Comparison of ENCODE assay signal across 9 mouse cellular contexts in genomic region chr7:27605499-27606285, GRCm38 (mm10). TPM values are rescaled to one million over a fixed set of nuclear protein-coding genes. Genes with fewer than 3 reads are reported as not detected.
A peak's percentile ranks its signal among the peaks of the same experiment; 100 is the strongest.
DNase-seq lines count a peak whose midpoint lies in the region; ATAC-seq and TF ChIP-seq lines count a peak whose summit lies in the region.
"Had no signal": no experiment of that assay in that cellular context is flagged by ENCODE, and none has a peak within 500 bp of the region (broad histone marks: within the 10 kb centered on the region; RNA-seq: fewer than 3 reads in every experiment).

No protein-coding gene starts in this region.

- H3K9me3 ChIP-seq in heart, embryonic 10.5 days: no peaks in the 10 kb centered on the region
- no peaks in the 10 kb centered on the region for H3K9me3 ChIP-seq in stomach, embryonic 15.5 days
- H3K9me3 ChIP-seq: G1E had no signal

- peak; percentile 74 to 86 for DNase-seq in left cerebral cortex, adult 18-20 months (ENCODE audit: low spot score in 2 of 2)
- no peak for DNase-seq in left cerebral cortex, adult 11 months (ENCODE audit: low spot score)
- DNase-seq in heart, embryonic 10.5 days (ENCODE audit: low spot score): peak; percentile 88
- peak; percentile 59 to 74 for DNase-seq in left cerebral cortex, postnatal 10 days (ENCODE audit: extremely low spot score in 1 of 2, low spot score in 2 of 2)
- DNase-seq in lung, postnatal 36 days: peak; percentile 79
- DNase-seq in thymus, postnatal 10 days (ENCODE audit: low spot score in 2 of 2): no peak

- peak; percentile 49; the same call in 1 of the 2 replicates for TF ChIP-seq POLR2A in cortical plate, adult 2 months (IDR thresholded peaks at IDR 0.05; ENCODE audit: extremely low read depth, insufficient read depth, low read length)

- peak overlapping the region; percentile 89 for H3K27ac ChIP-seq in cortical plate, adult 2 months (ENCODE audit: insufficient read depth, low read length)
- peak overlapping the region; percentile 84 for H3K27ac ChIP-seq in heart, embryonic 10.5 days
- H3K27ac ChIP-seq in stomach, embryonic 15.5 days: peak overlapping the region; percentile 48; the same call in 1 of the 2 replicates

- H3K27me3 ChIP-seq in heart, embryonic 10.5 days (ENCODE audit: insufficient read depth, poor library complexity, severe bottlenecking): no peaks in the 10 kb centered on the region
- no peaks in the 10 kb centered on the region for H3K27me3 ChIP-seq in stomach, embryonic 15.5 days (replicated peaks)

- no peak overlapping the region for H3K9ac ChIP-seq in stomach, embryonic 15.5 days

- 42% methylated on average over 9 of the region's 9 CpGs for WGBS in heart, embryonic 10.5 days
- WGBS in stomach, embryonic 15.5 days: 56% methylated on average over 9 of the region's 9 CpGs

- H3K4me1 ChIP-seq in cortical plate, adult 2 months (ENCODE audit: control insufficient read depth, insufficient read depth, low read length): peaks cover 40% of the 10 kb centered on the region
- peaks cover 86% of the 10 kb centered on the region for H3K4me1 ChIP-seq in heart, embryonic 10.5 days
- H3K4me1 ChIP-seq in stomach, embryonic 15.5 days: peaks cover 33% of the 10 kb centered on the region

- TF ChIP-seq CTCF in cortical plate, adult 2 months (IDR thresholded peaks at IDR 0.05; ENCODE audit: extremely low read depth, insufficient read depth, low read length): no peak

- H3K36me3 ChIP-seq in heart, embryonic 10.5 days: peaks cover 18% of the 10 kb centered on the region
- H3K36me3 ChIP-seq in stomach, embryonic 15.5 days: peaks cover 17% of the 10 kb centered on the region

- intact Hi-C loops in left cerebral cortex, postnatal 10 days (cut with DNase I): no loop called here

- no peak overlapping the region for H3K4me2 ChIP-seq in stomach, embryonic 15.5 days

- no peak overlapping the region for H3K4me3 ChIP-seq in cortical plate, adult 2 months (ENCODE audit: insufficient read depth, low read length)
- peak overlapping the region; percentile 29 for H3K4me3 ChIP-seq in heart, embryonic 10.5 days
- no peak overlapping the region for H3K4me3 ChIP-seq in stomach, embryonic 15.5 days (replicated peaks)

- no peak for ATAC-seq in stomach, embryonic 15.5 days (ENCODE audit: insufficient read depth, low FRiP score, low read depth)

RNA-seq across cellular contexts. Expression of gene Akt2, which starts 14.3 kb away (rescaled TPM):
- 100 to 1,000 TPM; 103 to 113 TPM for total RNA-seq in left cerebral cortex, adult 18-20 months (2021)
- polyA plus RNA-seq in cortical plate, adult 2 months (2012; rRNA removed): 144 and 161 TPM in 2 replicates
- polyA plus RNA-seq in heart, embryonic 10.5 days (2016; fragmentation: Nextera tagmentation; extraction: Ambion mirVana): 94.8 and 106 TPM in 2 replicates
- total RNA-seq in left cerebral cortex, postnatal 10 days (2021): 100 to 1,000 TPM in 1 of 2 experiments, 10 to 100 TPM in 1; 92.2 to 103 TPM
- polyA plus RNA-seq in stomach, embryonic 15.5 days (2015; fragmentation: Nextera tagmentation; extraction: Ambion mirVana): 77.7 and 82.3 TPM in 2 replicates

RNA-seq across cellular contexts. Expression of gene Ttc9b, which starts 48.0 kb away (rescaled TPM):
- 10 to 100 TPM; 88.9 to 93.4 TPM for total RNA-seq in left cerebral cortex, adult 18-20 months (2021)
- 188 and 192 TPM in 2 replicates for polyA plus RNA-seq in cortical plate, adult 2 months (2012; rRNA removed)
- polyA plus RNA-seq in heart, embryonic 10.5 days (2016; fragmentation: Nextera tagmentation; extraction: Ambion mirVana): not detected in 2 replicates
- total RNA-seq in left cerebral cortex, postnatal 10 days (2021): 100 to 1,000 TPM; 139 to 145 TPM
- 1.6 and 1.8 TPM in 2 replicates for polyA plus RNA-seq in stomach, embryonic 15.5 days (2015; fragmentation: Nextera tagmentation; extraction: Ambion mirVana)
- total RNA-seq: G1E had no signal
- polyA plus RNA-seq: G1E had no signal

RNA-seq across cellular contexts. Expression of gene 2310022A10Rik, which starts 52.7 kb away (rescaled TPM):
- 10 to 100 TPM; 30.5 to 33.0 TPM for total RNA-seq in left cerebral cortex, adult 18-20 months (2021)
- 32.7 and 33.8 TPM in 2 replicates for polyA plus RNA-seq in cortical plate, adult 2 months (2012; rRNA removed)
- 36.3 and 37.4 TPM in 2 replicates for polyA plus RNA-seq in heart, embryonic 10.5 days (2016; fragmentation: Nextera tagmentation; extraction: Ambion mirVana)
- 10 to 100 TPM; 23.1 to 26.2 TPM for total RNA-seq in left cerebral cortex, postnatal 10 days (2021)
- 21.0 and 23.4 TPM in 2 replicates for polyA plus RNA-seq in stomach, embryonic 15.5 days (2015; fragmentation: Nextera tagmentation; extraction: Ambion mirVana)

RNA-seq across cellular contexts. Expression of gene Pld3, which starts 52.7 kb away (rescaled TPM):
- 100 to 1,000 TPM; 750 TPM for total RNA-seq in left cerebral cortex, adult 18-20 months (2021)
- polyA plus RNA-seq in cortical plate, adult 2 months (2012; rRNA removed): 1,185 and 1,204 TPM in 2 replicates
- polyA plus RNA-seq in heart, embryonic 10.5 days (2016; fragmentation: Nextera tagmentation; extraction: Ambion mirVana): 54.1 and 55.6 TPM in 2 replicates
- total RNA-seq in left cerebral cortex, postnatal 10 days (2021): 100 to 1,000 TPM; 520 to 550 TPM
- 77.5 and 81.0 TPM in 2 replicates for polyA plus RNA-seq in stomach, embryonic 15.5 days (2015; fragmentation: Nextera tagmentation; extraction: Ambion mirVana)

Comparison
In these comparisons a context has a peak if more than half of its experiments do, and no peak if none do; other contexts are left out.
1. DNase-seq: peak in left cerebral cortex, adult 18-20 months (2 of 2), heart, embryonic 10.5 days (single experiment), left cerebral cortex, postnatal 10 days (2 of 2) and lung, postnatal 36 days (single experiment); none in left cerebral cortex, adult 11 months (single experiment) and thymus, postnatal 10 days (0 of 2).
2. RNA of gene Ttc9b, which starts 48.0 kb away (polyA plus RNA-seq): 188 to 192 TPM in cortical plate, adult 2 months; 1.6 to 1.8 TPM in stomach, embryonic 15.5 days and not detected in heart, embryonic 10.5 days; every median in the first group is over 10 times any median in the second.
3. Peak in every context shown above with its lines, with median percentiles within 50 percentile points of each other: H3K27ac ChIP-seq.